Mouse (Mus musculus): ENCODE measurements around the gene Rad23a. TPM values are rescaled to one million over a fixed set of nuclear protein-coding genes. Genes with fewer than 3 reads are reported as not detected.

Gene Rad23a
- polyA plus RNA-seq, 1 experiment, result not detected

GRCm38 (mm10) chr8:84797256-84797797 lies 43.1 kb downstream of the Rad23a start:
- Histone ChIP-seq H3K27ac (ENCODE audit: insufficient read depth, low read depth, low read length) (no peak overlapping the region), H3K4me1 (ENCODE audit: control insufficient read depth, insufficient read depth, low read length) (peaks cover 34% of the 10 kb centered on the region), H3K4me3 (ENCODE audit: insufficient read depth, low read depth, low read length) (no peak overlapping the region)
- WGBS, result 84% methylated on average over 15 of the region's 15 CpGs
- TF ChIP-seq CTCF (IDR thresholded peaks at IDR 0.05; ENCODE audit: insufficient read depth, low read depth, low read length), result no peak
- no peak for TF ChIP-seq POLR2A (IDR thresholded peaks at IDR 0.05; ENCODE audit: insufficient read depth, low read depth, low read length)

- H3K4me1 ChIP-seq (ENCODE audit: control insufficient read depth, insufficient read depth, low read length), result peaks cover 43% of the 10 kb centered on the region
- no peak overlapping the region for H3K4me3 ChIP-seq (ENCODE audit: insufficient read depth, low read depth, low read length)
- WGBS, result 59% methylated on average over 7 of the region's 7 CpGs
- H3K27ac ChIP-seq (ENCODE audit: insufficient read depth, low read depth, low read length), result peak overlapping the region; percentile 83
- TF ChIP-seq POLR2A (IDR thresholded peaks at IDR 0.05; ENCODE audit: insufficient read depth, low read depth, low read length) (no peak), CTCF (IDR thresholded peaks at IDR 0.05; ENCODE audit: insufficient read depth, low read depth, low read length) (no peak)
Observed at GRCm38 (mm10) chr8:84794486-84794885, 46.0 kb downstream of the Rad23a start.

GRCm38 (mm10) chr8:84793791-84794485 lies 46.5 kb downstream of the Rad23a start:
- Histone ChIP-seq H3K27ac (ENCODE audit: insufficient read depth, low read depth, low read length) (peak overlapping the region; percentile 83), H3K4me3 (ENCODE audit: insufficient read depth, low read depth, low read length) (no peak overlapping the region), H3K4me1 (ENCODE audit: control insufficient read depth, insufficient read depth, low read length) (peaks cover 42% of the 10 kb centered on the region)
- 42% methylated on average over 13 of the region's 13 CpGs for WGBS
- TF ChIP-seq CTCF (IDR thresholded peaks at IDR 0.05; ENCODE audit: insufficient read depth, low read depth, low read length), result no peak
- TF ChIP-seq POLR2A (IDR thresholded peaks at IDR 0.05; ENCODE audit: insufficient read depth, low read depth, low read length), result 0 out of 2 replicates have a peak, but pooled peaks have one; percentile 13

DNA sequence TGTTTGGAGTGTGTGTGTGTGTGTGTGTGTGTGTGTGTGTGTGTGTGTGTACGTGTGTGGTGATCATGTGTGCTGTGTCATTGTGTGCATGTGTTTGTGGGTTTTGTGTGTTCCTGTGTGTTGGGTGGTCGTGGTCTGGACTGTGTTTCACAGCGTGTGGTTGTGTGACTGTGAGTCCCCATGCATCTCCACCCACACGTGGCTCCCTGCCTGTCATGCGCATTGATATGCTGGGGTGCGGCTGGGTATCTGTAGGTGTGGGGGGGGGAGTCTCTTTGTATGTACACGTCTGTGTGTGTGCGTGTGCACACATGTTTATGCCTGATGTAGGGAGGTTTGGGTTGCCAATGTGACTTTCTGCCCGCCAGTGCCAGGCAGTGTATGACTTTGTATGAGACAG lies 47.3 kb downstream of the Rad23a start:
- Histone ChIP-seq H3K4me1 (ENCODE audit: control insufficient read depth, insufficient read depth, low read length) (peaks cover 43% of the 10 kb centered on the region), H3K4me3 (ENCODE audit: insufficient read depth, low read depth, low read length) (no peak overlapping the region), H3K27ac (ENCODE audit: insufficient read depth, low read depth, low read length) (peak overlapping the region; percentile 81)
- 72% methylated on average over 9 of the region's 9 CpGs for WGBS
- TF ChIP-seq POLR2A (IDR thresholded peaks at IDR 0.05; ENCODE audit: insufficient read depth, low read depth, low read length) (no peak), CTCF (IDR thresholded peaks at IDR 0.05; ENCODE audit: insufficient read depth, low read depth, low read length) (no peak)

DNA sequence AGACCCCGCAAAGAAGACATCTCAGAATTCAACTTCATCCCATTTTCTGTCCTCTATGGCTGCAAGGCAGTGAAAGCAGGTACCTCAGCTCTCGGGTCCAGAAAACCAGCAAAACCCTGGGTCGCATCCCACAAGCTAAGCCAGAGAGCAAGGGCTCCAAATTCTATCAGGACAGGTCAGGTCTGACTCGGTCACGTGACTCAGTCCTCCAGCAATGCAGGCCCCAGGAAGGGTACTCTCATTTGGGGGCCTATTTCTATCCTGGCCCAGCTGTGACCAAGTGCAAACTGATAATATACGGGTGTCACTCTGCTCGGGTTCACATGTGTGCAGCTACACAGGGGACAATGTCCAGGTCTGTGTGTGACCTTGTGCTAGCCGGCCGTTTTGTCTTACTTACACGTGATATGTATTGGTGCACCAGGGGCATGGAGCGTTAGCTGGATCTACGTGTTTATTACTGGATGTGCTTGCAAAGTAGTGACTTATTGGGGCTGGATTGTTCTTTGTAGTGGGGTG lies 48.0 kb downstream of the Rad23a start:
- Histone ChIP-seq H3K27ac (ENCODE audit: insufficient read depth, low read depth, low read length) (no peak overlapping the region; the same call in 1 of the 2 replicates), H3K4me3 (ENCODE audit: insufficient read depth, low read depth, low read length) (no peak overlapping the region), H3K4me1 (ENCODE audit: control insufficient read depth, insufficient read depth, low read length) (peaks cover 39% of the 10 kb centered on the region)
- TF ChIP-seq POLR2A (IDR thresholded peaks at IDR 0.05; ENCODE audit: insufficient read depth, low read depth, low read length), result no peak
- no peak for TF ChIP-seq CTCF (IDR thresholded peaks at IDR 0.05; ENCODE audit: insufficient read depth, low read depth, low read length)
- WGBS, result 82% methylated on average over 12 of the region's 12 CpGs

DNA sequence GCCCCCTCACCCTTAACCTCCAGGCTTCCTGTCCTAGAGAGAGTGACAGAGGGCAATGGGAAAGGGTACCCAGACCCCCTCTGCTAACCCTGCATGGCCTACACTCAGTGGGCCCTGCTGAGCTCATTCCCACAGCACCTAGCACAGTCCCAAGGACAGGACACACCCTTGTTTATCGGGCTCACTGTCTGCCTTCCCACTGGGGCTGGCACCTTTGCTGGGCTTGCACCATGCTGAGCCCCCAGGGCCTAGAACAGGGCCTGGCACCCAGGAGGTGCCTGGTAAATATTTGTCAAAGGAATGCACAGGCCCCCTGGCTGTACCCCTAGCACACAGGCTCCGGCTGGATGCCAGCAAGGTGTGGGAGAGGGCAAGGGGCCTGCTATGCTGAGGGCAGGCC lies 49.9 kb downstream of the Rad23a start:
- no peak overlapping the region for H3K4me3 ChIP-seq (ENCODE audit: insufficient read depth, low read depth, low read length)
- no peak for TF ChIP-seq POLR2A (IDR thresholded peaks at IDR 0.05; ENCODE audit: insufficient read depth, low read depth, low read length)
- H3K27ac ChIP-seq (ENCODE audit: insufficient read depth, low read depth, low read length), result no peak overlapping the region
- H3K4me1 ChIP-seq (ENCODE audit: control insufficient read depth, insufficient read depth, low read length), result peaks cover 49% of the 10 kb centered on the region
- WGBS, result 80% methylated on average over 2 of the region's 2 CpGs

GRCm38 (mm10) chr8:84789855-84790486 lies 50.5 kb downstream of the Rad23a start:
- Histone ChIP-seq H3K4me1 (ENCODE audit: control insufficient read depth, insufficient read depth, low read length) (peaks cover 55% of the 10 kb centered on the region), H3K4me3 (ENCODE audit: insufficient read depth, low read depth, low read length) (no peak overlapping the region), H3K27ac (ENCODE audit: insufficient read depth, low read depth, low read length) (no peak overlapping the region)
- WGBS, result 62% methylated on average over 9 of the region's 9 CpGs
- TF ChIP-seq POLR2A (IDR thresholded peaks at IDR 0.05; ENCODE audit: insufficient read depth, low read depth, low read length) (no peak), CTCF (IDR thresholded peaks at IDR 0.05; ENCODE audit: insufficient read depth, low read depth, low read length) (no peak)

DNA sequence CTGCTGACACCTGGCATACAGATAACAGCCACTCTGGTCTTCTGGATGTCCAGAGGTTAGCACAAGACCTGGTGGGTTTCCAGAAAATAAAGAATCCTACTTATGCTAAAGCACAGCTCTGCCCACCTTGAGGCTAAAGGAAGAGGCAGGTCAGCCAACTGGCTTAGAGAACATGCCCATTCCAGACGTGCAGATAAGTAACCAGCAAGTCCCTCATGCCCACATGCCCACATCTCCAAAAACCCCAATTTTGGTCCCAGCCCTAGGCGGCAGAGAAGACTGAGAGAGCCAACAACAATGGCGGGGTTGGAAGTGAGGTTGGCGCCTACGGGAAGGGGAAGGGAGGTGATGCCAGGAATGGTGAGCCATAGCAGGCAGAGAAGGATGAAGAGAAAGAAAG lies 51.1 kb downstream of the Rad23a start:
- WGBS, result 71% methylated on average over 5 of the region's 5 CpGs
- Histone ChIP-seq H3K4me3 (ENCODE audit: insufficient read depth, low read depth, low read length) (no peak overlapping the region), H3K27ac (ENCODE audit: insufficient read depth, low read depth, low read length) (no peak overlapping the region), H3K4me1 (ENCODE audit: control insufficient read depth, insufficient read depth, low read length) (peaks cover 56% of the 10 kb centered on the region)
- no peak for TF ChIP-seq POLR2A (IDR thresholded peaks at IDR 0.05; ENCODE audit: insufficient read depth, low read depth, low read length)
- no peak for TF ChIP-seq CTCF (IDR thresholded peaks at IDR 0.05; ENCODE audit: insufficient read depth, low read depth, low read length)

- no peak overlapping the region for H3K27ac ChIP-seq (ENCODE audit: insufficient read depth, low read depth, low read length)
- H3K4me3 ChIP-seq (ENCODE audit: insufficient read depth, low read depth, low read length), result no peak overlapping the region
- TF ChIP-seq CTCF (IDR thresholded peaks at IDR 0.05; ENCODE audit: insufficient read depth, low read depth, low read length) (no peak), POLR2A (IDR thresholded peaks at IDR 0.05; ENCODE audit: insufficient read depth, low read depth, low read length) (no peak)
- H3K4me1 ChIP-seq (ENCODE audit: control insufficient read depth, insufficient read depth, low read length), result peaks cover 56% of the 10 kb centered on the region
- WGBS, result 46% methylated on average over 11 of the region's 11 CpGs
Observed at GRCm38 (mm10) chr8:84788896-84789295, 51.6 kb downstream of the Rad23a start.
